Mouse (Mus musculus): ENCODE results near the gene Slc35b2. TPM values are rescaled to one million over a fixed set of nuclear protein-coding genes. Genes with fewer than 3 reads are reported as not detected.

Slc35b2 gene
- total and polyA plus RNA-seq, 2 experiments from 2014 or later, result 90.3 to 139 TPM

GRCm38 (mm10) chr17:45518766-45519475 is 44.8 kb upstream of the Slc35b2 start:
- no peak overlapping the region for H3K4me2 ChIP-seq (ENCODE audit: low read depth, low read length)
- H3K9ac ChIP-seq (replicated peaks; ENCODE audit: low read length), result no peak overlapping the region
- DNase-seq (ENCODE audit: low spot score), result peak; percentile 75
- TF ChIP-seq CTCF (IDR thresholded peaks at IDR 0.05; ENCODE audit: low read depth), result no peak
- H3K27ac ChIP-seq, result peak overlapping the region; percentile 74
- ATAC-seq, result peak; percentile 52
- peaks cover 3% of the 10 kb centered on the region; the same call in 1 of the 2 replicates for H3K36me3 ChIP-seq (ENCODE audit: insufficient read depth, low read length)
- H3K9me3 ChIP-seq (ENCODE audit: low read length), result no peaks in the 10 kb centered on the region
- peaks cover 11% of the 10 kb centered on the region for H3K4me1 ChIP-seq (ENCODE audit: insufficient read depth, low read length)
- 74% methylated on average over 12 of the region's 12 CpGs for WGBS
- no peak overlapping the region for H3K4me3 ChIP-seq (ENCODE audit: low read length)
- no peaks in the 10 kb centered on the region for H3K27me3 ChIP-seq (ENCODE audit: insufficient read depth, low read length)

DNA sequence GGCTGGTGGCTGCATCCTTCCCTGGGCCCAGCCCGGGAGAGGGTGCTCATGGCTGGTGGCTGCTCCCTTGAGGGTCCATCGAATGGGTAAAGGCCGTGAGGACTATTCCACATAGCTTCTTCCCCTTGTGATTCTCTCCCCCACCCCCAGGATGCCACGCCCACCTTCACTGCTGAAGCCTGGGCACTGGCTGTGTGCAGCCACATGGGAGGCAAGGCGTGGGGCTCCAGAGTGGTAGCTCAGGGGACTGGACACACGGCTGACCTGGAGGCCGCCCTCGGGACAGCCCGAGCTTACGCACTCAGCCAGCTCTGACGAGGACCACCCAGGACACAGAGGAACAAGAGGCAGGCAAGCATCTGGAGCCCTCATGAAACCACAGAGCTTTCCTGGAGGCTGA is 43.5 kb upstream of the Slc35b2 start:
- TF ChIP-seq CTCF (IDR thresholded peaks at IDR 0.05; ENCODE audit: low read depth), result no peak
- Histone ChIP-seq H3K27me3 (ENCODE audit: insufficient read depth, low read length) (no peaks in the 10 kb centered on the region), H3K9ac (replicated peaks; ENCODE audit: low read length) (no peak overlapping the region), H3K27ac (peak overlapping the region; percentile 74; the same call in 1 of the 2 replicates), H3K4me2 (ENCODE audit: low read depth, low read length) (no peak overlapping the region), H3K4me3 (ENCODE audit: low read length) (no peak overlapping the region), H3K4me1 (ENCODE audit: insufficient read depth, low read length) (peaks cover 11% of the 10 kb centered on the region), H3K36me3 (ENCODE audit: insufficient read depth, low read length) (peaks cover 3% of the 10 kb centered on the region; the same call in 1 of the 2 replicates), H3K9me3 (ENCODE audit: low read length) (no peaks in the 10 kb centered on the region)
- 82% methylated on average over 11 of the region's 11 CpGs for WGBS
- no peak for DNase-seq (ENCODE audit: low spot score)
- ATAC-seq, result no peak

DNA sequence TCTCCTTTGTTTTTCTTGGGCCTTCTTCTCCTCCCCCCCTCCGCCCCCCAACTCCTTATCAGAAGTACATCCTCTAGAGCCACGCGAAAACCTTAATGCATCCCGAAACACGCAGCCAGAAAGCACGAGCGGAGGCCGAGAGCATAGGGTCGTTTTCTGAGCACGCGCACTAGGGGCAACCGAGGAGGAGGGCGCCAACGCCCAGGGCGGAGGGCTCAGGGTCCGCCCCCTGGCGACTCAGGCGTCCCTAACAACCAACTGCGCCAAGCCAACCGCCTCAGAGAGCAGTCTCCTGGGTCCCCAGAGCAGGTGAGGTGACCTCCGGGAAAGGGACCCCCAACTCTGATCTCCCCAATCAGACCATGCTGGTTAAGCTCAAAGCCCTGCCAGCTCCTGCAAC is 40.4 kb upstream of the Slc35b2 start, which contains the start of gene Tcte1:
Tcte1 (plus strand) TSS at position 172 of the 400 bp plus-strand sequence.
- under 1% methylated on average over 21 of the region's 21 CpGs for WGBS
- H3K4me2 ChIP-seq (ENCODE audit: low read depth, low read length), result peak within 1 kb of the TSS; percentile 65
- peak; percentile 21; the same call in 1 of the 2 replicates for TF ChIP-seq CTCF (IDR thresholded peaks at IDR 0.05; ENCODE audit: low read depth)

GRCm38 (mm10) chr17:45524961-45525360 is 38.7 kb upstream of the Slc35b2 start:
- WGBS, result 32% methylated on average over 4 of the region's 4 CpGs
- no peak for TF ChIP-seq CTCF (IDR thresholded peaks at IDR 0.05; ENCODE audit: low read depth)

More for the DNA sequence above, 40.4 kb upstream of the Slc35b2 start, which contains the start of gene Tcte1:
- Histone ChIP-seq H3K9me3 (ENCODE audit: low read length) (no peaks in the 10 kb centered on the region), H3K27ac (peak within 1 kb of the TSS; percentile 36), H3K36me3 (ENCODE audit: insufficient read depth, low read length) (no peaks in the 10 kb centered on the region), H3K9ac (replicated peaks; ENCODE audit: low read length) (peak within 1 kb of the TSS; percentile 45), H3K4me1 (ENCODE audit: insufficient read depth, low read length) (peaks cover 11% of the 10 kb centered on the region), H3K27me3 (ENCODE audit: insufficient read depth, low read length) (no peaks in the 10 kb centered on the region), H3K4me3 (ENCODE audit: low read length) (peak within 1 kb of the TSS; percentile 32)
- ATAC-seq (peak; percentile 61), DNase-seq (ENCODE audit: low spot score) (peak; percentile 79)

DNA sequence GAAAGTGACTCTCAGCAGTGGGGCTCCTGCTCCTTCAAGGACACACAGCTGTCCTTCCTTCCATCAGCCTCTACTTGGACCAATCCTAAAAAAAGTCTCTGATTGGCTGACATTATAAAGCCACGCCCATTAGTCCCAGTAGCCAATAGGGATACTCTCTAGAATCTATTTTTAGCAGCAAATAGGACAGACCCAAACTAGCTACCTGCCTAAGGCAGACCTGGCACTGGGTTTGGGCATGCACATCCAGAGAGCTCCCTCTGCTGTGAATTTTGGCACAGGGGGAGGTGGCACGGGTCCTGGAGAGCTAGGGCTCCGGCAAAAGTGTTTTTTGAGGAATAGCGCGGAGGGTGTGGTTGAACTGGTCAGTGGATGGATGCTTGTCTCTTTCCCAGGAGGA is 37.1 kb upstream of the Slc35b2 start:
- no peaks in the 10 kb centered on the region for H3K9me3 ChIP-seq (ENCODE audit: low read length)
- ATAC-seq (peak; percentile 39), DNase-seq (ENCODE audit: low spot score) (peak; percentile 57)
- no peak for TF ChIP-seq CTCF (IDR thresholded peaks at IDR 0.05; ENCODE audit: low read depth)
- no peaks in the 10 kb centered on the region for H3K36me3 ChIP-seq (ENCODE audit: insufficient read depth, low read length)
- no peak overlapping the region for H3K9ac ChIP-seq (replicated peaks; ENCODE audit: low read length)
- no peaks in the 10 kb centered on the region for H3K27me3 ChIP-seq (ENCODE audit: insufficient read depth, low read length)
- no peak overlapping the region for H3K27ac ChIP-seq
- peaks cover 11% of the 10 kb centered on the region for H3K4me1 ChIP-seq (ENCODE audit: insufficient read depth, low read length)
- 25% methylated on average over 5 of the region's 5 CpGs for WGBS
- no peak overlapping the region for H3K4me2 ChIP-seq (ENCODE audit: low read depth, low read length)
- H3K4me3 ChIP-seq (ENCODE audit: low read length), result no peak overlapping the region

More at GRCm38 (mm10) chr17:45524961-45525360, 38.7 kb upstream of the Slc35b2 start:
- no peaks in the 10 kb centered on the region for H3K36me3 ChIP-seq (ENCODE audit: insufficient read depth, low read length)
- H3K4me1 ChIP-seq (ENCODE audit: insufficient read depth, low read length), result peaks cover 11% of the 10 kb centered on the region
- H3K9ac ChIP-seq (replicated peaks; ENCODE audit: low read length), result no peak overlapping the region
- H3K9me3 ChIP-seq (ENCODE audit: low read length), result no peaks in the 10 kb centered on the region
- no peaks in the 10 kb centered on the region for H3K27me3 ChIP-seq (ENCODE audit: insufficient read depth, low read length)
- no peak overlapping the region for H3K4me3 ChIP-seq (ENCODE audit: low read length)
- peak; percentile 56; the same call in 1 of the 2 replicates for ATAC-seq
- H3K27ac ChIP-seq, result peak overlapping the region; percentile 65; the same call in 1 of the 2 replicates
- DNase-seq (ENCODE audit: low spot score), result peak; percentile 63
- no peak overlapping the region for H3K4me2 ChIP-seq (ENCODE audit: low read depth, low read length)

DNA sequence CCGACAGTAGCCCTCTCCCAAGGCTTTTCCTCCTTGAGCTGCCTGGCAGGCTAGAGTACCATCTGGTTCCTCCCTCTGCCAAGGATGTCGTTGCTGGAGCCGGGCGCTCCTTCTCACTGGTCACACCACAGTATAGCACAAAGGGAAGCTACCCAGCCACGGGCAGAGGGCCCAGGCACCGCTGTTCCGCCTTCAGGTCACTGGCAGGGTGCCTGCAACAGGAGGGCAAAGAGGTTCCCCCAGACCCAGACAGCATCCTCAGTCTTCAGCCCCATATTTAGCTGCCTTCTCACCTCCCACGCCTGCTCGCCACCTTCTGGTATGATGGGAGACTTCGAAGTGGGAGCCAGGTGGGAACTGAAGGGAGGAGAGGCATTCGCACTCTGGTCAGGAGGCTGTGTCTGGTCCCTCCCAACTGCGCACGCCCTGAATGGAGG is 33.3 kb upstream of the Slc35b2 start:
- Histone ChIP-seq H3K27me3 (ENCODE audit: insufficient read depth, low read length) (no peaks in the 10 kb centered on the region), H3K4me3 (ENCODE audit: low read length) (no peak overlapping the region), H3K9me3 (ENCODE audit: low read length) (no peaks in the 10 kb centered on the region), H3K27ac (peak overlapping the region; percentile 52), H3K4me2 (ENCODE audit: low read depth, low read length) (no peak overlapping the region), H3K4me1 (ENCODE audit: insufficient read depth, low read length) (no peaks in the 10 kb centered on the region; the same call in 1 of the 2 replicates), H3K36me3 (ENCODE audit: insufficient read depth, low read length) (no peaks in the 10 kb centered on the region), H3K9ac (replicated peaks; ENCODE audit: low read length) (no peak overlapping the region)
- ATAC-seq, result peak; percentile 81
- DNase-seq (ENCODE audit: low spot score), result peak; percentile 84
- 27% methylated on average over 13 of the region's 13 CpGs for WGBS
- TF ChIP-seq CTCF (IDR thresholded peaks at IDR 0.05; ENCODE audit: low read depth), result peak; percentile 53

GRCm38 (mm10) chr17:45532896-45533295 is 30.8 kb upstream of the Slc35b2 start:
- Histone ChIP-seq H3K27ac (no peak overlapping the region), H3K27me3 (ENCODE audit: insufficient read depth, low read length) (no peaks in the 10 kb centered on the region), H3K4me1 (ENCODE audit: insufficient read depth, low read length) (no peaks in the 10 kb centered on the region), H3K9ac (replicated peaks; ENCODE audit: low read length) (no peak overlapping the region), H3K4me2 (ENCODE audit: low read depth, low read length) (no peak overlapping the region), H3K36me3 (ENCODE audit: insufficient read depth, low read length) (no peaks in the 10 kb centered on the region), H3K4me3 (ENCODE audit: low read length) (no peak overlapping the region), H3K9me3 (ENCODE audit: low read length) (no peaks in the 10 kb centered on the region)
- DNase-seq (ENCODE audit: low spot score) (no peak), ATAC-seq (no peak)
- TF ChIP-seq CTCF (IDR thresholded peaks at IDR 0.05; ENCODE audit: low read depth), result no peak
- WGBS, result 54% methylated on average over 15 of the region's 15 CpGs
